Mouse (Mus musculus): Measurements from ENCODE around the gene Adcy1. TPM values are rescaled to one million over a fixed set of nuclear protein-coding genes. Genes with fewer than 3 reads are reported as not detected.

Adcy1 gene
- polyA plus RNA-seq, 1 experiment from 2014 or later: 1.6 TPM

DNA sequence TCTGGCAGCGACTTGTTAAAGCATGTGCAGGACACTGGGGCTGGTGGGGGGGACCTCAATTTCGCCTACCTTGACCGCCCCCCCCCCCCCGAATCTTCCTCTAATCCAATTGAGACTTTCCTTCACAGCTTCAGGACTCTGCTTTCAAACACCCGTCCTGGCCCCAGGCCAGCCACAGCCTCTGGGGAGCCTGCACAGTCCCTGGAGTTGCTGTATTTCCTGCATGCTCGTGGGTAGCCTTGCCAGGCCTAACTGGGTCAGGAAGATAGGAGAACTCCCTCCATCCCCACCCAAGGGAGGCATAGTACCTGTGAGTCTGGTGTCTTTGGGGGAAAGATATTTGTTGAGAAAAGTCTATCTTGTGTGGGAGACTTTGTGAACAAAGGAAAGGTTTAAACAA lies 50.4 kb downstream of the Adcy1 start:
- Histone ChIP-seq H3K36me3 (ENCODE audit: poor library complexity, severe bottlenecking) (no peaks in the 10 kb centered on the region), H3K4me2 (no peak overlapping the region), H3K9me3 (replicated peaks) (no peaks in the 10 kb centered on the region), H3K27me3 (no peaks in the 10 kb centered on the region), H3K9ac (no peak overlapping the region), H3K4me1 (0 out of 2 replicates have a peak, but pooled peaks cover 6% of the 10 kb centered on the region), H3K27ac (no peak overlapping the region), H3K4me3 (no peak overlapping the region)
- ATAC-seq: no peak
- 51% methylated on average over 6 of the region's 6 CpGs for WGBS

DNA sequence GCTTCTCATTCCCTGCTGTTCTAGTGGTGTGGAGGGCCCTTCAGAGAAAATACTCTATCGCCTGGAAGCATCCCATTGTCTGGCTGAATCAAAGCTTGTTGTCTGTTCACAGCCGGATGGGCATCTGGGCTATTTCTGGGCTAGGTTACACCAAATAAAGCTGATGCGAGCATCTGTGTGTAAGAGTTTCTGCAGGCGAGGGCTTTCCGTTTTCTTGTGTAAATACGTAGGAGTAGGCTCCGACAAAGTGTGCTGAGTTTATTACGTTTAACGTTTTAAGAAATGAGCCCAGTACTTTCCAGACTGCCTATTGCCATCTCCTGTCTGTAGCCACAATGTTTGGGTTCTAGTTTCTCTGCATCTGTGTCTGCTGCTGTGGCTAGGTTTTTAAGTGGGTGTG lies 51.0 kb downstream of the Adcy1 start:
- Histone ChIP-seq H3K4me2 (no peak overlapping the region), H3K27me3 (no peaks in the 10 kb centered on the region), H3K27ac (no peak overlapping the region), H3K9ac (no peak overlapping the region), H3K36me3 (ENCODE audit: poor library complexity, severe bottlenecking) (no peaks in the 10 kb centered on the region), H3K4me3 (no peak overlapping the region), H3K9me3 (replicated peaks) (no peaks in the 10 kb centered on the region), H3K4me1 (0 out of 2 replicates have a peak, but pooled peaks cover 6% of the 10 kb centered on the region)
- no peak for ATAC-seq
- WGBS: 70% methylated on average over 9 of the region's 9 CpGs

DNA sequence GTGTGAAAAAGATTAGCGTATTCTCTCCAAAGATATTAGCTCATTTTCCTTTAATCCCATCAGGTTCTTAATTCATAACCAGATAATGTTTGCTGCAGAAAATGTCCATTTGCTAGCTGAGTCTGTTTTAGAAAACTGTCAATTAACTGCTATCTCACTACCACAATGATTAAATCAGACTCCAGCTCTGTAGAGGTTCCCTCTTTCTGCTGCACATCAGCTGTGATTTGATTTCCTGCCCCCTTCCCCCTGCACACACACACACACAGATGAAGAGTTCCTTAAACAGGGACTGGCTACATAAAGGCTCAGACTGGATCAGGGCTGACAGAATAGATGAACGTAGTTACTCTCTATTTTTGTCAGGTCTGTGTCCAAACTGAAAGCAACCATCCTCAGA lies 53.4 kb downstream of the Adcy1 start:
- ATAC-seq: no peak
- H3K4me1 ChIP-seq: 0 out of 2 replicates have a peak, but pooled peaks cover 6% of the 10 kb centered on the region
- no peak overlapping the region for H3K4me3 ChIP-seq
- H3K27ac ChIP-seq: no peak overlapping the region
- no peaks in the 10 kb centered on the region for H3K27me3 ChIP-seq
- no peak overlapping the region for H3K9ac ChIP-seq
- H3K9me3 ChIP-seq (replicated peaks): no peaks in the 10 kb centered on the region
- no peak overlapping the region for H3K4me2 ChIP-seq
- 63% methylated on average over 2 of the region's 2 CpGs for WGBS
- H3K36me3 ChIP-seq (ENCODE audit: poor library complexity, severe bottlenecking): no peaks in the 10 kb centered on the region

DNA sequence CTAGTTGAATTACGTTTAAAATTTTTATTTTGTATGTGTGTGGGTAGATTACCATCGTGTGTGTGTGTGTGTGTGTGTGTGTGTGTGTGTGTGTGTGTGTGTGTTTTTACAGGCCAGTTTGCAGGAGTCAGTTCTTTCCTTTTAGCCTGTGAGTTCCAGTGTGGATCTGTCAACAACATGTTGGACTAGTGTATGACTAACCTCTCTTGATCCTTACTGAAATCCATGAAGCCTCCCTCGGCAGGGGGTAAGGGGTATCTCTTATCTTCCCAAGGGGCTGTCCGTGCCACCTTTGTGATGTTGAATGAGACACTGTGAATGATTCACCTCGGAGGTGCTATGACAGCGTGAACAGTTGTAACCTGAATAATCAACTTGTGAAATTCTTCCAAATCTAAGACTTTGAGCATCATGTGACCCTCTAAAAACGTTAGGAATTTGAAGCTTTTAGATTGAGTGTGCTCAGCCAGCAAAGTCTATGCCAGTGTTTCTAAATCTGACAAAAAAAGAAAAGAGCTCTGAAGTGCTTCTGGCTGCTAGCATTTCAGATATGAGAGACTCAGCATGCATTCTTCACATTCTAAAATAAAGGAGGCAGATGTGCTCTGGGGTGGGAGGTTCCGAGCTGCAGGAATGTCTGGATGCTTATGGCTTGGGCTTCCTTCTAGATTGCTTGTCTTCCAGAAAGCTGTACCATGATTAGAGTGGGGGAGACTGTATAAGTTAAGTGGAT lies 66.2 kb downstream of the Adcy1 start:
- Histone ChIP-seq H3K27ac (no peak overlapping the region), H3K9me3 (replicated peaks) (no peaks in the 10 kb centered on the region), H3K4me2 (no peak overlapping the region), H3K4me3 (no peak overlapping the region), H3K9ac (no peak overlapping the region), H3K36me3 (ENCODE audit: poor library complexity, severe bottlenecking) (no peaks in the 10 kb centered on the region), H3K27me3 (no peaks in the 10 kb centered on the region), H3K4me1 (no peaks in the 10 kb centered on the region)
- ATAC-seq: no peak
- 77% methylated on average over 8 of the region's 8 CpGs for WGBS

DNA sequence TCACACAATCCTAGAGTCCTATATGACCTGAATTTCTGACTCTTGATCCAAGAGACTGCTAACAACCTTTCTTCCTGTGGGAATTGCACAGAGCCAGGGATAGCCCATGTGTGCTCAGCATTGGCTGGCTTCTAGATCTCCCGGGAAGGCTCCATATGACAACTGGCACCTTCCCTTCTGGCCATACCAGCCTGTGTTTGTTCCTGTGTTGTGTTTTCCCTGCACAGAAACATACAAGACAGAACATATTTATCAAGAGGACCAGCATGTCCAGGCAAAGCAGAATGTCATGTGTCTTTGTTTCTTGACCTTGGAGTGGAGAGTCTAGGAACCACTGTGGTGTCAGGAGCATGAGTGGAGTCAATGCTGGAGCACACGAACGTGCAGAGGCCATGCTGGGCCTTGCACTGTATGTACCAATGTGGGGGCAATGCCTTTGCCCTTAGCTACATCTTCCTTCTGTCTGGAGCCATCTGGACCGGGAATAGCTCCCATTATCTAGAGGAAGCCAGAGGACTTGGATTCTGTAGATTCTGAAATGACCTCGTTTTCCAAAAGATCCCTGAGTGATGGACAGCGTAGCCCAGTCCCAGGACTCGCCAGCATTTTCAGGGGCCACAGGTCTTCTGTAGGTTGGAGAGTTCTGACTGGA lies 69.6 kb downstream of the Adcy1 start:
- Histone ChIP-seq H3K36me3 (ENCODE audit: poor library complexity, severe bottlenecking) (no peaks in the 10 kb centered on the region), H3K4me3 (no peak overlapping the region), H3K4me1 (no peaks in the 10 kb centered on the region), H3K4me2 (no peak overlapping the region), H3K27ac (no peak overlapping the region), H3K27me3 (no peaks in the 10 kb centered on the region), H3K9ac (no peak overlapping the region), H3K9me3 (replicated peaks) (no peaks in the 10 kb centered on the region)
- 91% methylated on average over 7 of the region's 7 CpGs for WGBS
- ATAC-seq: no peak

DNA sequence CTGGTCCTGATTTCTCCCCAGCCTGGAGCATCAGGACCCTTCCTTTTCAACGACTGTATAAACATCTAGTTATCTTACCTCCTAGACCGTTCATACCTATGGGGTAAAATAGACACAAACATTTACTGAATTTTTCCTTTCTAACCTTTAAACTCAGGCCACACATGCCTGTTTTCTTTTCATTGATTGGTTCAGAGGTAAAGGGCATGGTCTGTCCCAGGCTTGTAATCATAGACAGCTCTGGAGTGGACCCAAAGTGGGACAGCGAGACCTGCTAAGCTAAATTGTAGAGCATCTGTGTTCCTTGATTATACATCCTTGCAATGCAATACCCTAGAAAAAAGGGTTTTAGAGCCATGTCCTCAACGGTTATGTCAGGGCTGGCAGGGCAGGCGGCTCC lies 70.4 kb downstream of the Adcy1 start:
- Histone ChIP-seq H3K9ac (no peak overlapping the region), H3K27ac (no peak overlapping the region), H3K4me2 (no peak overlapping the region), H3K4me3 (no peak overlapping the region), H3K27me3 (no peaks in the 10 kb centered on the region), H3K9me3 (replicated peaks) (no peaks in the 10 kb centered on the region), H3K4me1 (no peaks in the 10 kb centered on the region), H3K36me3 (ENCODE audit: poor library complexity, severe bottlenecking) (no peaks in the 10 kb centered on the region)
- no peak for ATAC-seq
- 88% methylated on average over 5 of the region's 5 CpGs for WGBS

DNA sequence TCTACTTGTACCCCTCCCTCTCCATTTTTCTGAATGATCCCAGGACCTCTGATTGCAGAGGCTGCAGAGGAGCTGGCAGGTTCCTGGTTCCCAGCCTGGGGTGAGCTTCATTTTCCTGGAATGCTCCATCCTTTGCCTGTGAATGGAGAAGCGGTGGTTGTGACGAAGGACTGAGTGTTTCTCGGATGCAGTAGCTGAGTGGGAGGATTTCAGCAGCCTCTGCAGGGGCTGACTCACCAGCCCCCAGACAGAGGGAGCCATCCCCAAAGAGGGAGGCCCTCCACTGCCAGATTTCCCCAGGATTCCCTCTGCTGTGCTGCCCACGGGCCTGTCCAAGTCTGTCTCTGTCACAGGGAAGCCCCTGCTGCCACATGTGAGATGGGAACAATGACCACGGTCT lies 71.0 kb downstream of the Adcy1 start:
- no peak for ATAC-seq
- no peaks in the 10 kb centered on the region for H3K4me1 ChIP-seq
- H3K27ac ChIP-seq: no peak overlapping the region
- H3K9me3 ChIP-seq (replicated peaks): no peaks in the 10 kb centered on the region
- H3K9ac ChIP-seq: no peak overlapping the region
- no peak overlapping the region for H3K4me2 ChIP-seq
- no peak overlapping the region for H3K4me3 ChIP-seq
- no peaks in the 10 kb centered on the region for H3K36me3 ChIP-seq (ENCODE audit: poor library complexity, severe bottlenecking)
- no peaks in the 10 kb centered on the region for H3K27me3 ChIP-seq
- WGBS: 80% methylated on average over 5 of the region's 5 CpGs

DNA sequence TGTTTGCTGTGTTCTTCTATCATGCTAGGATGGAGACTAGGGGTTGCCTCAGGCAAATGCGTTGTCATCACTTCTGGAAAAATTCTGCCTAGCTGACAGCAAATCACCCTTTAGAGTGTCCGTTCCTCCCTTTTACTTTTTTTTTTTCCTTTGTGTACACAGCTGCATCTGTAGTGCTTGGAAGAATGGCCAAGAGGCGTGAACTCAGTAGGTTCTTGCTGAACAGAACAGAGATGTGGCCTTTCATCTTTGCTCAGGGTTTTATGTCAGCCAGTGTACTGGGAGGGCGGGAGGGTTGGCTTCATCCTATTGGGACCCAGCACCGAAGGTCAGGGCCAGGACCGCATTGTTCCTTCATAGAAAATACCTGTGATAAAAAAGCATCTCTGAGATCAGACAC lies 72.0 kb downstream of the Adcy1 start:
- H3K36me3 ChIP-seq (ENCODE audit: poor library complexity, severe bottlenecking): no peaks in the 10 kb centered on the region
- no peak overlapping the region for H3K4me3 ChIP-seq
- 66% methylated on average over 6 of the region's 6 CpGs for WGBS
- no peak overlapping the region for H3K9ac ChIP-seq
- no peak overlapping the region for H3K4me2 ChIP-seq
- H3K27ac ChIP-seq: no peak overlapping the region
- ATAC-seq: no peak
- H3K4me1 ChIP-seq: no peaks in the 10 kb centered on the region
- no peaks in the 10 kb centered on the region for H3K9me3 ChIP-seq (replicated peaks)
- no peaks in the 10 kb centered on the region for H3K27me3 ChIP-seq

DNA sequence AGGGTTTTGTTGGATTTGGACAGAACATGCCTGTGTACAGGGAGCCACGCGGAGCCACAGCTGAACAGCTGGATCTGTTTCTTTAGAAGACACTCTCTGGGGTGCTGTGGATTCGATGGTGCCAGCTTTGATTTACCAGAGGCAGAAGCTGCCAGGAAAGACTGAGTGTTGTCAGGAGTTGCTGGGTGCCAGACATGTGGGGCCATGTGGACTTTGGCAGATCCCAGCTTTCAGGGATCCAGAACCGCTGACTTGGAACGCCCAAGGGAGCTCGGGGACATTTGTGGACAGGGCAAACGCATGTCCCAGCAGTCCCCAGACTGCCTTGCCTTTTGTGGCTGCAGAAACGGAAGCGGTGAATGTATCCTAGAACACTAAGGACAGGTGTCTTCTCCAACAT lies 72.5 kb downstream of the Adcy1 start:
- no peak overlapping the region for H3K9ac ChIP-seq
- no peak for ATAC-seq
- H3K27ac ChIP-seq: no peak overlapping the region
- no peaks in the 10 kb centered on the region for H3K4me1 ChIP-seq
- no peaks in the 10 kb centered on the region for H3K36me3 ChIP-seq (ENCODE audit: poor library complexity, severe bottlenecking)
- WGBS: 90% methylated on average over 9 of the region's 9 CpGs
- no peak overlapping the region for H3K4me2 ChIP-seq
- H3K27me3 ChIP-seq: no peaks in the 10 kb centered on the region
- no peaks in the 10 kb centered on the region for H3K9me3 ChIP-seq (replicated peaks)
- no peak overlapping the region for H3K4me3 ChIP-seq

DNA sequence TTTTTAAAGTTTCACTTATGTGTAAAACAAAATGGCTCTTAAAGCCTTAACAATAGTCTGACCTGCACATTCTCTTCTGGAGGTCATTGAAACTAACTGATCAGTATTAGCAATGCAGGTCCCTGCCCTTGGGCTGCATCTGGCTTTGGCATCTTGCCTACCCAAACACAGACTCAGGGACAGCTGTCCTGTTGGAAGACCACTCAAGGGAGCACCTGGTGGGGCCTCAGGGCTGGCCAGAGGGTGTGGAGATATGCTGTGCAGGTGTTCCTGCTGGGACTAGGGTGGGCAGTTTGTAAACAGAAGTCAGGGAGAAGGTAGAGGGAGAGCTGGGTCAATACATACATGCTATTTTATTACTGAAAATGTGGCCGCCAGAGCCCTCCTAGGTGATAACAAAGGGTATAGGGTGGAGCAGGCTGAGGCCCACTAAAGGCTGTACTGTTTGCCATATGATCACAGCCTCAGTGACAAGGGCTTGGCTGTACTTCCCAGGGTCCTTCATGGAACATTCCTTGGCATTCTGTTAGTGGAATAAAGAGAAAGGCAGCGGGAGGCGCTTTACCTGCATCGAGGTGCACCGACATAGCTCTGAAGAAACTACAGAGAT lies 73.1 kb downstream of the Adcy1 start:
- Histone ChIP-seq H3K4me1 (no peaks in the 10 kb centered on the region), H3K27ac (no peak overlapping the region), H3K9ac (no peak overlapping the region), H3K36me3 (ENCODE audit: poor library complexity, severe bottlenecking) (no peaks in the 10 kb centered on the region), H3K4me3 (no peak overlapping the region), H3K4me2 (no peak overlapping the region), H3K9me3 (replicated peaks) (no peaks in the 10 kb centered on the region), H3K27me3 (no peaks in the 10 kb centered on the region)
- 92% methylated on average over 5 of the region's 5 CpGs for WGBS
- no peak for ATAC-seq

DNA sequence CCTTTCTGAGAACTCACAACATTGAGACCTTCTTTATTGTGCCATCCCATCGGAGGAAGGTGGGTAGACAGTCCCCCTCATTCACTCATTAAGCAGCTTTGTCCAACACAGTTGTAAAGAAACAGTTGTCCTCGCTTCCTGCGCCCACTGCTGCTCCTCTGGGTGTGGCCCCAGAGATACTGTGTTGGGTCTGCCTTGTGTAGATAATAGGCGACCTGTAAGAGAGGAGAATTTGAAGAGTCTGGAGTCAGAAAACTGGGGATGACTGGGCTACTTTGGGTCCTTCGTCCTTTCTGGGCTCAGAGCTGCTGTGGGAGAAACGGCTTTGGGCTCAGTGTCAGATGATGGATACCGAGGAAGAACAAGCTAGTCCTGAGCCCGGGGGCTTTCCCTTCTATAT lies 75.1 kb downstream of the Adcy1 start:
- no peaks in the 10 kb centered on the region for H3K4me1 ChIP-seq
- no peak overlapping the region for H3K4me2 ChIP-seq
- H3K27ac ChIP-seq: no peak overlapping the region
- H3K36me3 ChIP-seq (ENCODE audit: poor library complexity, severe bottlenecking): no peaks in the 10 kb centered on the region
- WGBS: 94% methylated on average over 8 of the region's 8 CpGs
- no peak overlapping the region for H3K4me3 ChIP-seq
- no peak for ATAC-seq
- no peaks in the 10 kb centered on the region for H3K27me3 ChIP-seq
- H3K9ac ChIP-seq: no peak overlapping the region
- H3K9me3 ChIP-seq (replicated peaks): no peaks in the 10 kb centered on the region

DNA sequence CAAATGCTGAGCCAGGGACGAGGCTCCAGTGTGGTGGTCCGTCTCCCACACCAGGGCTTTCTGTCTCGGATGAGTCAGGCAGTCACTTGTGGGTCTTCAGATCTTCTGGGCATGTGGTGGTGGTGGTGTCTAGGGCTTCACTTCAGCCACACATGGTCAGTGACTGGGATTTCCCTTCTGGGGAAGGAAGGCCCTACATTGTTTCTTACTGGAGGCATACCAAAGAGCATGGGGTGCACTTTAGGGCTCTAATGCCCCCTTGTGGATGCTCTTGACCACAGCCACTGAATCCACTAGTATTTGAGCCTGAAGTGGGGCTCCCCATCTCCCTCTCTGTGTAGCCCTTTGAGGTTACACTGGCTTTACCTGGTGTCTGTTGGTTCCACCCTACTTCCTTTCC lies 77.2 kb downstream of the Adcy1 start:
- ATAC-seq: 0 out of 2 replicates have a peak, but pooled peaks have one; percentile 11
- Histone ChIP-seq H3K9me3 (replicated peaks) (no peaks in the 10 kb centered on the region), H3K9ac (no peak overlapping the region), H3K27me3 (no peaks in the 10 kb centered on the region), H3K36me3 (ENCODE audit: poor library complexity, severe bottlenecking) (no peaks in the 10 kb centered on the region), H3K4me1 (no peaks in the 10 kb centered on the region), H3K27ac (no peak overlapping the region), H3K4me2 (no peak overlapping the region), H3K4me3 (no peak overlapping the region)
- 92% methylated on average over 3 of the region's 3 CpGs for WGBS
